Mouse (Mus musculus) ovary, postnatal 10 days (tissue): ENCODE data around the gene Fyb.
A peak's percentile ranks its signal among the peaks of the same experiment; 100 is the strongest.
"Not testable (repeated sequence)": the region's sequence is repeated elsewhere in the genome, so short reads cannot be mapped to it uniquely, and the experiment has no call there.

Source experiments
- DNase-seq: peaks from one replicate; pipeline ENCODE4 v3.0.0; 2022; ENCODE audit warnings: low spot score

Gene Fyb

DNA sequence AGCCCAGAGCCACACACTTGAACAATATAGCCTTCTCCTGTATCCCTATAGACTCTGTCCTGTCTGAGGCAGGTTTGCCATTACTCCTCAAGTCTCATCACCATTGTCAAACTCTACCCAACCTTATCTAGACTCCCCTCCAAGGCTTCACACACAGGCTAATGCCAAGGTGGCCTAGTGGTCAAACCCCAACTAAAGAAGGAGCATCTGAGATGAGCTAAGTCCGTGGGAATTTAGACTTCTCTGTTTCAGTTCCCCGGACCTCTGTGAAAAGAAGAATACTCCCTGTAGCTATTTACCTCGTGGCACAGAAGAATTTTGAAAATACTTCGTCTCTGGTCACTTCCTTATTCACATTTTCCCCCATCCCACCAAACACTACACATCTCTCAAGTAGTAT lies 39.5 kb downstream of the Fyb start:
- DNase-seq, result no peak

GRCm38 (mm10) chr15:6562629-6563028 lies 40.0 kb downstream of the Fyb start:
- no peak for DNase-seq

- DNase-seq, result no peak
These were observed 42.3 kb downstream of the Fyb start for GRCm38 (mm10) chr15:6564977-6565421.

- no peak for DNase-seq
These were observed 43.2 kb downstream of the Fyb start for GRCm38 (mm10) chr15:6565873-6566272.

- no peak for DNase-seq
These were observed 45.3 kb downstream of the Fyb start for GRCm38 (mm10) chr15:6567993-6568392.

GRCm38 (mm10) chr15:6568605-6569004 lies 46.0 kb downstream of the Fyb start:
- DNase-seq, result no peak

DNA sequence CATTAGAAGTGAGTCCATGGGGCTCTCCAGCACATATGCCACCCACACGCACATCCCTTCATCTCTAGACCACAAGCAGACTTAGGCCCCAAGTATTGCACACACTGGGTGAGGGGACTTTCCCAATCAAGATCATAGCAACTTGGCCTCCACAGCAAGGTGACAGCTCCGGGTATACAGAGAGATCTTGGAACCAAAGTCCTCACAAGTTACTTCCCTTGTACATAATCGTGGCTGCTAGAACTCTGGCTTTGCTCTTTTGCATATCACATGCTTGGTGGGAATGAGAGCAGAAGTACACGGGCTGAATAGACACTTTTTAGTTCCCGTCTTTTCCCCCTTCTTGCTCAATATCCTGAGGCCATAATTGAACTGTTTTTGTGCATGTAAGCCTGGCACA lies 46.4 kb downstream of the Fyb start:
- DNase-seq, result no peak

DNA sequence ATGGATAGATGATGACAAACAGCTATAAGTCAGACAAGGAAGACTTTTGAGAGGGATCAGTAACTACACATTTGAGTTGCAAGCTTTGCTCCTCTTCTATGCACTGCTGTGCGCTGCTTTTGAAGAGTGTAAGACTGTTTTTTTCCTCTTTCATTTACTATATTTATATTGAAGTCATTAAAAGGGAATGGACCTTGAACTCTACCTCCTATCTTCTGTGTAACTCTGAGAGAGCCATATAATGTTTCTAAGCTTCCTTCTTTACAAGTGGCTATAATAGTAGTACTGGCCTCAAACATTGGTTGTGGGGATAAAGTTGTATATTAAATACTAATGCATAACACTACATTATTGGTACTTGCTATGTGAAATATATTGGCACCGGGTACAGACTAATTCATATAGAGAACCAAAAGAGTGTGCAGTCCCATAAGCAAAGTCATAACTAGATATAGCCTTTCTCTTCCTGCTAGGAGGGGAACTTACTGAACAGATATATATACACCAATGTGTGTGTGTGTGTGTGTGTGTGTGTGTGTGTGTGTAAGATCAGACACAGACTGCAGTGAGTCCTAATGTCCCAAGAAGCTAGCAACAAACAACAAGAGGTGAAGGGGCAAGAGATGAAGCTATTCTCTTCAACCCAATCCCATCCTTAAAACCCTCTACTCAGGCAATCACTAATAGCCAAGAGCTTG lies 47.7 kb downstream of the Fyb start:
- no peak for DNase-seq

GRCm38 (mm10) chr15:6570876-6571275 lies 48.2 kb downstream of the Fyb start:
- DNase-seq, result peak; percentile 45

DNA sequence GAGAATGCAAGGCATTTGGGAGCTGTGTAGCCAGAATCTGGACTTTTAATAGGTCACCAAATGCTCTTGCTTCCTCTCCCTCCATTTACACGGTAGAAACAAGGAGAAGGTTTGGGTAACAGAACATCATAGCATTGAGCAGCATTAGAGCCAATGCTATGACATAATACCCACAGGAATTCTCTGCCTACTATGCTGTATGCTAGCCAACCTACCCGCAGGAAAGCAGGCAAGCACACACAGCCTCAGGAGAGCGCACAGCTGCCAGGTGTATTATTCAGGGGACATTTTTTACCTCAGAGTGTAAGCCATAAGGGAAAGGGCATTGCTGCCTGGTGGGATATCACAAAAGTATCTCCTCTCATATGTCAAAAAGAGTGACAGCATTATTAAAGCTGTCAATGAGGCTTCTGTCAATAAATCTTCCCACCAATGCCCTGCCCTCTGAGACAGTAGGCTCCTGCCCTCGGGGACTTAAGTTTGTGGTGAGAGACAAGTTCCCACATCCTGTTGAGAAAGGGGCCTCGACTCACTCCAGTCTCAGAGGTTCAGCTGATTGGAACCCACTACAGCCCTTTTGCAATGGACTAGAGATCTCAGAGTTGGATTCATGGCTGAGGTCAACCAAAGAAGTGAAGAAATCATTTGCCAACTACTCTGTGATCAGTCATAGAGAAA lies 51.8 kb downstream of the Fyb start:
- DNase-seq, result no peak

GRCm38 (mm10) chr15:6577971-6578370 lies 55.3 kb downstream of the Fyb start:
- no peak for DNase-seq

- DNase-seq, result no peak
These were observed 56.0 kb downstream of the Fyb start for GRCm38 (mm10) chr15:6578654-6579053.

- DNase-seq, result no peak
These were observed 56.6 kb downstream of the Fyb start for GRCm38 (mm10) chr15:6579194-6579768.

- DNase-seq, result no peak
These were observed 57.2 kb downstream of the Fyb start for GRCm38 (mm10) chr15:6579769-6580261.

- DNase-seq, result no peak
These were observed 62.0 kb downstream of the Fyb start for GRCm38 (mm10) chr15:6584645-6585044.

GRCm38 (mm10) chr15:6586351-6586750 lies 63.7 kb downstream of the Fyb start:
- not testable (repeated sequence) for DNase-seq

DNA sequence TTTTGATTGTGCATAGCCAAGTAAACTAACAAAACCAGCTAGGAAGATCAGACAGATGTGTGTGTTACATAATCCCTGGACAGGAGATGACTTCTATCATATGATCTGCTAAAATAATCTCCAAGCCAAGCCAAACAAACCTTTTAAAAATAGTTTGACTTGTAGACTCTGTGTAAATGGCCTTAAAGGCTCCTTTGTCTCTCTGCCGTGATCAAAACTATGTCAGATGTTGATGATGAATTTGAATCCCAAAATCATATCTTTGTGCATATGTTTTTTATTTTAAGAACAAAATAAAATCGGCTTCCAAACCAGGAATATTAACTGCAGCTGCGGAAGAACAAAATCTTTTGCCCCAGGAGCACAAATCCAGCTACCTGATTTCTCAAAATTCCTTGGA lies 64.9 kb downstream of the Fyb start:
- no peak for DNase-seq

GRCm38 (mm10) chr15:6588192-6588591 lies 65.5 kb downstream of the Fyb start:
- DNase-seq, result no peak

- DNase-seq, result no peak
These were observed 68.3 kb downstream of the Fyb start for GRCm38 (mm10) chr15:6590846-6591451.

DNA sequence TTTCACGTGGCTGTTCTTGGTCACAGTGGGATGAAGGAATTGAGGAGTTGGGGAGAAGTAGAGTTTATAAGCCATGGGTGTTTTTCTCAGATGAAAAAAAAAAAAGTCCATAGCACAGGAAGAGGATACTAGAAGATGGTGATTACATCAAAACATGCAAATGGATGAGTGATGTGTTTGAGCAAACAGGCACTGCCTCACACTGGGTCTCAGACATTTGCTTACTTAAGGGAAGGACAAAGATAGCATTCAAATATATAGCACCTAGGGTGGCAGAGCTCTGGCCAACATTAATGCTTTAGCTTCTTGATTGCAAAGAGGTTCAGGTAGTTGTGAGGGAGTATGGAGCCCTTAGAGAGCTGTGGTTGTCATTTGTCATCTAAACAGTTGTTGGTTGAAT lies 68.9 kb downstream of the Fyb start:
- DNase-seq, result no peak

GRCm38 (mm10) chr15:6592561-6593253 lies 70.1 kb downstream of the Fyb start:
- no peak for DNase-seq

DNA sequence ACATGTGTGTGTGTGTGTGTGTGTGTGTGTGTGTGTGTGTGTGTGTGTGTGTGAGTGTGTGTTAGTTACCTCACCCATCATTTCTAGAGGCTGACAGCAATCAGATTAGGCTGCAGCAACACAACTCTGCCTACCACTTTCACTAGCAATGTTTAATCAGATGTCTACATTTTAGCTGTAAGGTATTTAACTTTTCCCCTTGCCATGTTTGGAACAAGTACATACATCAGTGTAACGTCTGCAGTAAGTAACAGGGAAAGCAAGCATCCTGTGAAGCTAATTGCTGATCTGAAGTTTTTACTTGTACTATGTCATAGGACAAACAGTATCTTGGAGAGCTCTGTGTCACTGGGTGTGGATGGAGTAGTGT lies 70.6 kb downstream of the Fyb start:
- no peak for DNase-seq
